Mouse (Mus musculus): Measurements from ENCODE around the gene Nabp2. TPM values are rescaled to one million over a fixed set of nuclear protein-coding genes. Genes with fewer than 3 reads are reported as not detected.

The Nabp2 gene
- polyA plus RNA-seq, 1 experiment from 2014 or later, result 33.8 TPM

DNA sequence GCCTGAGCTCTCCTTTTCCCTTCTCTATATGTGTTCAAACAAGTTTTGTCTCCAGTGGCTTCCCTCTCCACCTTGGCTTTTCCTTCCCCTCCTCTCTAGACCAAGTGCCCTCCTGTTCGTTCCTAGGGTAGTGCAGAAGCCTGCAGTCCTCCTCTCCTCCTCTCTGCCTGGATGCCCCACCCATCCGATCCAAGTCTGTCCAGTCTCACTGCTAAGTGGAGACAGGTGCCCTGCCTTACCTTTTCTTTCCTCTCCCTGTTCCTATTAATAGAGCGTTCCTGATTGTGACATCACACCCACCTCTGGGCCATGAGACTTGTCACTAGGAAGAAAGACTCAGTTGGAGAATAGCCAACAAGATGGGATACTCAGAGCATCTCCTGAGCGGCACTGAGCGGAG, 3.6 kb upstream of the Nabp2 start:
- Histone ChIP-seq H3K9me3 (ENCODE audit: low read length) (no peaks in the 10 kb centered on the region), H3K9ac (replicated peaks) (no peak overlapping the region), H3K36me3 (replicated peaks; ENCODE audit: insufficient read depth, low read length) (peaks cover 22% of the 10 kb centered on the region), H3K4me3 (ENCODE audit: low read depth, low read length) (no peak overlapping the region), H3K27ac (ENCODE audit: low read depth) (no peak overlapping the region), H3K4me1 (ENCODE audit: insufficient read depth) (peaks cover 27% of the 10 kb centered on the region), H3K4me2 (ENCODE audit: low read depth, low read length) (no peak overlapping the region), H3K27me3 (ENCODE audit: insufficient read depth, low read length) (no peaks in the 10 kb centered on the region)
- no peak for TF ChIP-seq EP300 (IDR thresholded peaks at IDR 0.05; ENCODE audit: low read depth)
- no peak for TF ChIP-seq CTCF (IDR thresholded peaks at IDR 0.05; ENCODE audit: low read depth)
- 84% methylated on average over 5 of the region's 5 CpGs for WGBS (ENCODE audit: insufficient replicate concordance)
- DNase-seq (no peak), ATAC-seq (no peak)

DNA sequence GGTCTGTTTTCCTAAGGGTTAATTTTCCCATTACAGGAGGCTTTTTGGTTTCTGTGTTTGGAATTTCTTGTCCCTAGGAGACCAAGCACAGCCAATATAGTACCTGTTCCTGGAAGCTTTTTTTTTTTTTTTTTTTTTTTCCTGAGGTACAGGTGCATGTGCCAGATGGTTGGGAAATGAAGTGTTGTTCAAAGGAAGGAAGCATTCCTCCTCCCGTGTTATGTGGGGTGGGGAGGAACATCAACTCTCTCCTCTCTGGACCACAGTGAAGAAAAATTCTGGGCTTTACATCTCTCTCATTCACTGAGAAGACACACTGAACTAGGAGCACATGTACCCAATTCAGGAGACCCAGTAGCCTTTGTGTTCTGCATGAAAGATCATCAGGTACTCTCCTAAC, 1.8 kb upstream of the Nabp2 start:
- ATAC-seq, result no peak
- Histone ChIP-seq H3K4me3 (ENCODE audit: low read depth, low read length) (no peak overlapping the region), H3K27me3 (ENCODE audit: insufficient read depth, low read length) (no peaks in the 10 kb centered on the region), H3K36me3 (replicated peaks; ENCODE audit: insufficient read depth, low read length) (peaks cover 18% of the 10 kb centered on the region), H3K27ac (ENCODE audit: low read depth) (no peak overlapping the region), H3K4me1 (ENCODE audit: insufficient read depth) (peaks cover 30% of the 10 kb centered on the region), H3K9ac (replicated peaks) (no peak overlapping the region), H3K9me3 (ENCODE audit: low read length) (no peaks in the 10 kb centered on the region), H3K4me2 (ENCODE audit: low read depth, low read length) (peak overlapping the region; percentile 94)
- WGBS (ENCODE audit: insufficient replicate concordance), result 55% methylated on average over 1 of the region's 1 CpGs
- no peak for TF ChIP-seq CTCF (IDR thresholded peaks at IDR 0.05; ENCODE audit: low read depth)
- no peak for TF ChIP-seq EP300 (IDR thresholded peaks at IDR 0.05; ENCODE audit: low read depth)
- DNase-seq, result no peak

DNA sequence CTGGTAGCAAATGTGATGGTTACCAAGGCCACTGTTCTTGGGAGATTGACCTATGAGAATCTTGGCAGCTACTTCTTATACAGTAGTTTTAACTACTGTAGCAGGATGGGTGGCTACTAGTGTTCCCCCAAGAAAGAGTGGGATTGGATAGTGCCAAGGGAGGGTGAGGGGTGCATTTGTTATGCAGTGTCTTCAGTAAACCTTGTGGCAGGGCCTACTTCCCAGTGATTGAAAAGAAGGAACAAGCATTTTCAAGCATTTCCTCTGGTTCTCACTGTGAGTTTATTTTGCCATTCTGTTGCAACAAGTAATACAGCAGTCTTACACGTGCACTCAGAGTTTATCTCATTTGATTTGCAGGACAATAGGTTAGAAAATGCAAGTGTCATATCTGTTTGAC, 1.3 kb upstream of the Nabp2 start:
- peaks cover 22% of the 10 kb centered on the region for H3K36me3 ChIP-seq (replicated peaks; ENCODE audit: insufficient read depth, low read length)
- 18% methylated on average over 1 of the region's 1 CpGs for WGBS (ENCODE audit: insufficient replicate concordance)
- H3K27ac ChIP-seq (ENCODE audit: low read depth), result peak overlapping the region; percentile 86; the same call in 1 of the 2 replicates
- H3K4me1 ChIP-seq (ENCODE audit: insufficient read depth), result peaks cover 30% of the 10 kb centered on the region
- H3K4me2 ChIP-seq (ENCODE audit: low read depth, low read length), result peak overlapping the region; percentile 94
- no peaks in the 10 kb centered on the region for H3K9me3 ChIP-seq (ENCODE audit: low read length)
- TF ChIP-seq CTCF (IDR thresholded peaks at IDR 0.05; ENCODE audit: low read depth) (no peak), EP300 (IDR thresholded peaks at IDR 0.05; ENCODE audit: low read depth) (no peak)
- ATAC-seq (no peak), DNase-seq (no peak)
- peak overlapping the region; percentile 82; the same call in 1 of the 2 replicates for H3K9ac ChIP-seq (replicated peaks)
- H3K4me3 ChIP-seq (ENCODE audit: low read depth, low read length), result peak overlapping the region; percentile 78
- H3K27me3 ChIP-seq (ENCODE audit: insufficient read depth, low read length), result no peaks in the 10 kb centered on the region

DNA sequence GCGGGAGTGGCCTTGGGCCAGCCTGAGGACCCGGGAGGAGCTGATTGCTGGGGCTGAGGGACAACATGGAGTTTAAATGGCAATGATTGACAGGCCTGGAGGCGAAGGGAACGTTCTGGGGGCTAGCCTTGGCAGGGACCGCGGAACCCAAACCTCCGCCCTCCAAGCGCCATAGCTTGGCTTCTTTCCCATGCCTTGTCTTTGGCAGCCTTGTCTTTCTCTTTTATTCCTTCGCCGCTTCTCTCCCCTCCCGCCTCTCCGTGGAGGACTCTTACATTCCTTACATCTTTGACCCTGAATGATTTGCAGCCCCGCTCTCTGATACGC, 726 bp upstream of the Nabp2 start:
- ATAC-seq (no peak), DNase-seq (no peak)
- peak overlapping the region; percentile 86; the same call in 1 of the 2 replicates for H3K27ac ChIP-seq (ENCODE audit: low read depth)
- H3K27me3 ChIP-seq (ENCODE audit: insufficient read depth, low read length), result no peaks in the 10 kb centered on the region
- no peaks in the 10 kb centered on the region for H3K9me3 ChIP-seq (ENCODE audit: low read length)
- peak overlapping the region; percentile 78 for H3K4me3 ChIP-seq (ENCODE audit: low read depth, low read length)
- peak overlapping the region; percentile 82 for H3K9ac ChIP-seq (replicated peaks)
- peaks cover 30% of the 10 kb centered on the region for H3K4me1 ChIP-seq (ENCODE audit: insufficient read depth)
- WGBS (ENCODE audit: insufficient replicate concordance), result 3% methylated on average over 14 of the region's 14 CpGs
- peaks cover 21% of the 10 kb centered on the region for H3K36me3 ChIP-seq (replicated peaks; ENCODE audit: insufficient read depth, low read length)
- TF ChIP-seq EP300 (IDR thresholded peaks at IDR 0.05; ENCODE audit: low read depth) (no peak), CTCF (IDR thresholded peaks at IDR 0.05; ENCODE audit: low read depth) (no peak)
- H3K4me2 ChIP-seq (ENCODE audit: low read depth, low read length), result peak overlapping the region; percentile 94

DNA sequence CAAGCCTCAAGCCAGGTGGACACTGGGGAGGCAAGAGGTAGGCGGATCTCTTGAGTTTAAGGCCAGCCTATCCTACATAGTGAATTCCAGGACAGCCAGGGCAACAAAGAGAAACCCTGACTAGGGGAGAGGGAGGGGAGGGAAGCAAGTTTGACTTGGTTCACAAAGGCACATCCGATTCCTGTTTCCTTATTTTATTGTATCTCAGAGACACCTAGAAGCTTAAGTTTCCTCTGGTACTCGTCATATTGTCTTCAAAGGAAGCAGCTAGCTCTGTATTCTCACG, 789 bp downstream of the Nabp2 start:
- DNase-seq, result no peak
- Histone ChIP-seq H3K4me1 (ENCODE audit: insufficient read depth) (peaks cover 30% of the 10 kb centered on the region), H3K27me3 (ENCODE audit: insufficient read depth, low read length) (no peaks in the 10 kb centered on the region), H3K9ac (replicated peaks) (peak overlapping the region; percentile 82), H3K27ac (ENCODE audit: low read depth) (peak overlapping the region; percentile 86), H3K4me2 (ENCODE audit: low read depth, low read length) (peak overlapping the region; percentile 94), H3K9me3 (ENCODE audit: low read length) (no peaks in the 10 kb centered on the region), H3K4me3 (ENCODE audit: low read depth, low read length) (peak overlapping the region; percentile 78), H3K36me3 (replicated peaks; ENCODE audit: insufficient read depth, low read length) (peaks cover 16% of the 10 kb centered on the region)
- no peak for ATAC-seq
- TF ChIP-seq EP300 (IDR thresholded peaks at IDR 0.05; ENCODE audit: low read depth), result no peak
- TF ChIP-seq CTCF (IDR thresholded peaks at IDR 0.05; ENCODE audit: low read depth), result no peak
- 19% methylated on average over 4 of the region's 4 CpGs for WGBS (ENCODE audit: insufficient replicate concordance)

DNA sequence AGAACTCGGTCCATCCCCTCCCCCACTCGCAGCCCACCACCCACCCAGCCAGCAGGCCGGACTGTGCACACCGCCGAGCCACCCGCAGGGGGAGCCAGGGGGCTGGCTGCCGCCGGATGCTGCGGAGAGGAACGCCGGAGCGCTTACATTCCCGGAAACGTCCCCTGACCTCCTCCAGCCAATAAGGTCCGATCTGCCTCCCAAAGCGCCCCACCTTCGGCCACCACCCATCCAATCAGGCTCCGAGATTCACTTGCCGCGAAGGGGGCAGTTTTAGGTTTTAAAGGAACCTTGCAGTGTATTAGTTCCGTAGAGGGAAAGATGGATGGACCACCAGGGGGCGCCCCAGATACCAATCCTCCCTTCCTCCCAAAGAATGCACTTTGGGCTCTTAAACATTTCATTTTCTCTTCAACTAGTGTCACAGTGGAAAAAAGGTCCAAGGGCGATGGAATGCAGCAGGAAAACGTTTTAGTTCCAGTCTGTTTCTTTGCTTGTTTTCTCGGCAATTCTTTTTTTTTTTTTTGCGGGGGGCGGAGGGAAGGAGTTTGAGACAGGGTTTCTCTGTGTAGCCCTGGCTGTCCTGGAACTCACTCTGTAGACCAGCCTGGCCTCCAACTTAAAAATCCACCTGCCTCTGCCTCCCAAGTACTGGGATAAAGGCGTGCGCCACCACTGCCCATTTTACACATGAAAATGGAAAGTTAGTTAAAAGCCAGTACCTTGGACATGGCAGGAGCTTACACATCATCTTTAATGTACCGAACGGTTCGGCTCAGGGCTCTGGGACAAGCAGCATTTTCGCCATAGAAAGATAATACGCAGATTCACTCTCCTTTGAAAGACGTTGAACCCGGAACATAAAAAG, 1.4 kb downstream of the Nabp2 start:
- H3K9ac ChIP-seq (replicated peaks), result peak overlapping the region; percentile 82
- H3K4me2 ChIP-seq (ENCODE audit: low read depth, low read length), result peak overlapping the region; percentile 94
- H3K4me3 ChIP-seq (ENCODE audit: low read depth, low read length), result peak overlapping the region; percentile 78
- TF ChIP-seq EP300 (IDR thresholded peaks at IDR 0.05; ENCODE audit: low read depth) (peak; percentile 56; the same call in 1 of the 2 replicates), CTCF (IDR thresholded peaks at IDR 0.05; ENCODE audit: low read depth) (peak; percentile 82)
- DNase-seq (peak; percentile 96), ATAC-seq (peak; percentile 88)
- WGBS (ENCODE audit: insufficient replicate concordance), result 4% methylated on average over 36 of the region's 36 CpGs
- no peaks in the 10 kb centered on the region for H3K27me3 ChIP-seq (ENCODE audit: insufficient read depth, low read length)
- H3K27ac ChIP-seq (ENCODE audit: low read depth), result peak overlapping the region; percentile 86
- no peaks in the 10 kb centered on the region for H3K9me3 ChIP-seq (ENCODE audit: low read length)
- peaks cover 30% of the 10 kb centered on the region for H3K4me1 ChIP-seq (ENCODE audit: insufficient read depth)
- peaks cover 15% of the 10 kb centered on the region for H3K36me3 ChIP-seq (replicated peaks; ENCODE audit: insufficient read depth, low read length)

Data from liver, postnatal 0 days (tissue).